Mouse (Mus musculus): Measurements from ENCODE around the gene Uba5. TPM values are rescaled to one million over a fixed set of nuclear protein-coding genes. Genes with fewer than 3 reads are reported as not detected.

Uba5 gene
- total and polyA plus RNA-seq, 2 experiments, result 12.8 to 36.9 TPM

DNA sequence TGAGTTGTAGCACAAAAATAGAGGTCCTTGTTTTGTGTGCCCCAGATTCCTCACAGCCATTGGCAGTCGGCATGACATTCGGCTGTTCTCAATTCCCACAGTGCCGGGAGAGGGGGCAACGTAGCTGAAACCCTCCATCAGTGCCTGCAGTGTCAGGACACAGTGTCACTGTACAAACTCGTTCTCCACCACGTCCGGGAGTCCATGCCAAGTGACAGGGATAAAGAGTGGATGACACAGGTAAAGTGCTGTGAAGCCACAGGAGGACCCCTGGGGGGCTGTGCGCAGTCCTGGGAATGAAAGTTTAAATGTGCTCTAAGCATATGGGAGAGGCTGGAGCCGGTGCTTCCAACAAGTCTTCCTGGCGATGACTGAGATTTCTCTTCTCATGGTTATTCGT, 33.1 kb downstream of the Uba5 start:
- H3K27me3 ChIP-seq (ENCODE audit: control insufficient read depth, insufficient read depth, low read length), result no peaks in the 10 kb centered on the region
- peaks cover 29% of the 10 kb centered on the region for H3K36me3 ChIP-seq (ENCODE audit: control insufficient read depth, insufficient read depth, low read length)
- no peaks in the 10 kb centered on the region for H3K79me2 ChIP-seq (ENCODE audit: control insufficient read depth, insufficient read depth, low read length)
- no peak for TF ChIP-seq POLR2A (IDR thresholded peaks at IDR 0.05; ENCODE audit: extremely low read depth, insufficient read depth, low read length)
- TF ChIP-seq CTCF (IDR thresholded peaks at IDR 0.05; ENCODE audit: low read depth, low read length), result no peak
- no peak overlapping the region for H3K27ac ChIP-seq (replicated peaks; ENCODE audit: insufficient read depth, low read depth, low read length)
- DNase-seq (ENCODE audit: extremely low read depth, low read depth, low spot score), result no peak
- no peak overlapping the region for H3K4me3 ChIP-seq (ENCODE audit: insufficient read depth, low read depth, low read length)
- no peaks in the 10 kb centered on the region for H3K4me1 ChIP-seq (ENCODE audit: control insufficient read depth, insufficient read depth, low read length)
- WGBS, result 96% methylated on average over 11 of the region's 11 CpGs
- no peak overlapping the region for H3K9ac ChIP-seq (ENCODE audit: low read depth, low read length)

DNA sequence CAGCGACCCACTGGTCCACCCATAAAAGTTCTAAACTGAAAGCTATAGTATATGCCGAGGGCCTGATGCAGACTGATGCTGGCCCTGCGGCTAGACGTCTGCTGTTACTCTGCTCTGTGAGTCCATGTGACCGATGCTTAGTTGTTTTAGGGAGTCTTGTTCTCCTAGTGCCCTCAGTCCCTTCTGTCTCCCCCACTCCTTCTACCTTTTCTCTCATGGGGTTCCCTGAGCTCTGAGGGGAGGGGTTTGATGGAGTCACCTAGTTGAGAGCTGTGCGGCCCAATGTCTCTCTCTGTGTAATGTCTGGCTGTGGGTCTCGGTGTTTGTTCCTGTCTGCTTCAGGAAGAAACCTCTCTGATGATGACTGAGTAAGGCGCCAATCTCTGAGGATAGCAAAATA, 35.7 kb downstream of the Uba5 start:
- H3K4me3 ChIP-seq (ENCODE audit: insufficient read depth, low read depth, low read length), result no peak overlapping the region
- TF ChIP-seq POLR2A (IDR thresholded peaks at IDR 0.05; ENCODE audit: extremely low read depth, insufficient read depth, low read length), result no peak
- no peak for TF ChIP-seq CTCF (IDR thresholded peaks at IDR 0.05; ENCODE audit: low read depth, low read length)
- H3K79me2 ChIP-seq (ENCODE audit: control insufficient read depth, insufficient read depth, low read length), result no peaks in the 10 kb centered on the region
- H3K4me1 ChIP-seq (ENCODE audit: control insufficient read depth, insufficient read depth, low read length), result no peaks in the 10 kb centered on the region
- peaks cover 32% of the 10 kb centered on the region for H3K36me3 ChIP-seq (ENCODE audit: control insufficient read depth, insufficient read depth, low read length)
- WGBS, result 98% methylated on average over 8 of the region's 8 CpGs
- H3K27me3 ChIP-seq (ENCODE audit: control insufficient read depth, insufficient read depth, low read length), result no peaks in the 10 kb centered on the region
- no peak overlapping the region for H3K9ac ChIP-seq (ENCODE audit: low read depth, low read length)
- H3K27ac ChIP-seq (replicated peaks; ENCODE audit: insufficient read depth, low read depth, low read length), result no peak overlapping the region
- no peak for DNase-seq (ENCODE audit: extremely low read depth, low read depth, low spot score)

DNA sequence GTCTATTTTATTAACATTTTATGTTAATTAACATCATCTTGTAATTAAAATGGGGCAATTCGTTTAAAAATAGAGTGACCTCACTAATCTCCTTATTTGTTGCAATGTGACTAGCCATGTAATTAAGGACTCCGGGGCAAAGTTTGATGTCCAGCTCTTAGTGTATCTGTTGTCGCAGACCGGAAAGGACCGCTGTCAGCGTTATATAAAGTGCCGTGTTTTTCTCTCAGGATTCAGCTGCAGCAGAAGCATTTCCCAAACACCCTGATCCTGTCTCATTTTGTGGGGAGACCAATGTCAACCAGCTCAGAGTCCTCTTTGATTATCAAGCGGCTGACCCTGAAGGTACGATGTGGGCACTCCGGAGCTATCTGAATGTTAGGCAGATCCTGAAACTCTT, 41.9 kb downstream of the Uba5 start:
- WGBS, result 96% methylated on average over 10 of the region's 10 CpGs
- H3K4me3 ChIP-seq (ENCODE audit: insufficient read depth, low read depth, low read length), result no peak overlapping the region
- H3K36me3 ChIP-seq (ENCODE audit: control insufficient read depth, insufficient read depth, low read length), result peaks cover 38% of the 10 kb centered on the region
- H3K27me3 ChIP-seq (ENCODE audit: control insufficient read depth, insufficient read depth, low read length), result no peaks in the 10 kb centered on the region
- no peaks in the 10 kb centered on the region for H3K4me1 ChIP-seq (ENCODE audit: control insufficient read depth, insufficient read depth, low read length)
- DNase-seq (ENCODE audit: extremely low read depth, low read depth, low spot score), result no peak
- TF ChIP-seq POLR2A (IDR thresholded peaks at IDR 0.05; ENCODE audit: extremely low read depth, insufficient read depth, low read length) (no peak), CTCF (IDR thresholded peaks at IDR 0.05; ENCODE audit: low read depth, low read length) (no peak)
- no peak overlapping the region for H3K27ac ChIP-seq (replicated peaks; ENCODE audit: insufficient read depth, low read depth, low read length)
- no peaks in the 10 kb centered on the region for H3K79me2 ChIP-seq (ENCODE audit: control insufficient read depth, insufficient read depth, low read length)
- no peak overlapping the region for H3K9ac ChIP-seq (ENCODE audit: low read depth, low read length)

DNA sequence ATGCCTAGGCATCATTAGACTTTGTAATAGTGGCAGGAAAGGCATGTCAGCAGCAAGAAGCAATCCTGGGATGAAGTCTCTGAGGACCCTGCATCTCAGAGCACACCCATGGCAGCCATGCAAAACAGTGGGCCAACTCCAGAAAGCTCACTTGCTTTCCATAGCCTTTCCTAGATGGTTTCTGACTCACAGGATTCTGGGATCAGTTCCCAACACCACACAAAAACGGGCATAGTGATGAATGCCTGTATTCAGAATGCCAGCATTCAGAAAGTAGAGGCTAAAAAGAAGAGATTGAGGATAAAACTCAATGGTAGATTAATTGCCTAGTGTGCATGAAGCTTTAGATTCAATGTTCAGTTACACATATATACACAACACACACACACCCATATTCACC, 48.4 kb downstream of the Uba5 start:
- DNase-seq (ENCODE audit: extremely low read depth, low read depth, low spot score), result no peak
- no peak overlapping the region for H3K4me3 ChIP-seq (ENCODE audit: insufficient read depth, low read depth, low read length)
- H3K9ac ChIP-seq (ENCODE audit: low read depth, low read length), result no peak overlapping the region
- WGBS, result 94% methylated on average over 1 of the region's 1 CpGs
- H3K36me3 ChIP-seq (ENCODE audit: control insufficient read depth, insufficient read depth, low read length), result peaks cover 43% of the 10 kb centered on the region
- no peak overlapping the region for H3K27ac ChIP-seq (replicated peaks; ENCODE audit: insufficient read depth, low read depth, low read length)
- no peaks in the 10 kb centered on the region for H3K27me3 ChIP-seq (ENCODE audit: control insufficient read depth, insufficient read depth, low read length)
- TF ChIP-seq POLR2A (IDR thresholded peaks at IDR 0.05; ENCODE audit: extremely low read depth, insufficient read depth, low read length) (no peak), CTCF (IDR thresholded peaks at IDR 0.05; ENCODE audit: low read depth, low read length) (no peak)
- H3K79me2 ChIP-seq (ENCODE audit: control insufficient read depth, insufficient read depth, low read length), result no peaks in the 10 kb centered on the region
- H3K4me1 ChIP-seq (ENCODE audit: control insufficient read depth, insufficient read depth, low read length), result no peaks in the 10 kb centered on the region

DNA sequence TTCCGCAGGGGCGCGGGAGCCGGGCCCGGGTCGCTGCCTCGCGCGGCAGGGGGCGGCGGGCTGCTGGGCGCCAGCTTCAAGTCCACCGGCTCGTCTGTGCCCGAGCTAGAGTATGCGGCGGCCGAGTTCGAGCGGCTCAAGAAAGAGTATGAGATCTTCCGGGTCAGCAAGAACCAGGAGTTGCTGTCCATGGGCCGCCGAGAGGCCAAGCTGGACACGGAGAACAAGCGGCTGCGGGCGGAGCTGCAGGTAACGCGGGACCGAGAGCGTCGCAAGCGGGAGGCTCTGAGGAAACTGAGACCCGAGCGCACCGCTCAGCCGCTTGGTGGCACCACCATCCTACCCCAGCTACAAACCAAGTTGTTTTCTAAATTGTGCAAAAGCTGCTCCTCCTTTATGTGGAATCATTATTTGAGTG, 60.0 kb downstream of the Uba5 start:
- Histone ChIP-seq H3K4me3 (ENCODE audit: insufficient read depth, low read depth, low read length) (peak overlapping the region; percentile 68), H3K27me3 (ENCODE audit: control insufficient read depth, insufficient read depth, low read length) (no peaks in the 10 kb centered on the region), H3K9ac (ENCODE audit: low read depth, low read length) (peak overlapping the region; percentile 62), H3K36me3 (ENCODE audit: control insufficient read depth, insufficient read depth, low read length) (no peaks in the 10 kb centered on the region; the same call in none of the 2 replicates), H3K79me2 (ENCODE audit: control insufficient read depth, insufficient read depth, low read length) (no peaks in the 10 kb centered on the region; the same call in 1 of the 2 replicates), H3K4me1 (ENCODE audit: control insufficient read depth, insufficient read depth, low read length) (peaks cover 14% of the 10 kb centered on the region), H3K27ac (replicated peaks; ENCODE audit: insufficient read depth, low read depth, low read length) (peak overlapping the region; percentile 47)
- DNase-seq (ENCODE audit: extremely low read depth, low read depth, low spot score), result peak; percentile 70
- no peak for TF ChIP-seq POLR2A (IDR thresholded peaks at IDR 0.05; ENCODE audit: extremely low read depth, insufficient read depth, low read length)
- TF ChIP-seq CTCF (IDR thresholded peaks at IDR 0.05; ENCODE audit: low read depth, low read length), result peak; percentile 83
- WGBS, result 1% methylated on average over 37 of the region's 37 CpGs

DNA sequence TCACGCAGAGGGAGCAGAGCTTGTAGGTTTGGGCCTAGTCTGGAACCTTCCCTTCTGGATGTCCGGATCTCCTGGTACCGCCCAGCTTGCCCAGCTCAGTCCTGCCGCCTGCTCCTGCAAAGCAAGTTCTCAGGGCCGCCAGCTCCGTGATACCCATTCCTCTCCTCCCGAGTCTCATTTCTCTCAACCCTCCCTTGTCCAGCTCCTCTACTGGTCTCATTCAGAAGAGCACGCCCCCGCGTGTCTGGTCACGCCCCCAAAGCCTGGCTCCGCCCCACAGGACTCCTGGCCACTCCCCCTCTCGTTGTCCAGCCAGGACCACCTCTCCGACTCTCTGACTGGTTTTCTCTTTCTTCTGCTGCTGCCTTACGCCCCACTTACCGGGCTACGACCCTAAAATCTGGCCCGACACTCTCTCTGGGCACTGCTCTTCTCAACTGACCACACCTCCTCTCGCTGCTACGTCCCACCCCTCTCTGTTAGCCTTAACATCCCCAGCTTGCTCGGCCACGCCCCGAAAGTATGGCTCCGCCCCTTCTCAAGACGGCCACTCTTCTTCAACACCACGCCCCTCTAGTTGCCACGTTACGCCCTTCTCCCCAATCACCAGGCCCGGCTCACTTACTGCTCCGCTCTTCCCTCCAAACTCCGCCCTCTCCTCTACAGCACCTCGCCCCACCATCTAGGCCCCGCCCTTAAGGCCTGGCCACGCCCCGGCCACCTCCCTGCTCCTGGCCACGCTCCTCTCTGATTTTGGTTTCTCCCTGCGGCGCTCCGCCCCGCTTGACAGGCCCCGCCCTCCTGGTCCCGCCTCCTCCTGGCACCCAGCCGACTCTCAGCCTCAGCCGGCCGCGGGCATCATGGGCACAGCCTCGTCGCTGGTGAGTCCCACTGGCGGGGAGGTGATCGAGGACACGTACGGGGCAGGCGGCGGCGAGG, 60.7 kb downstream of the Uba5 start, which contains the start of gene Nphp3:
Gene Nphp3 (plus strand): TSS at position 624 of the 939 bp plus-strand sequence.
- H3K27me3 ChIP-seq (ENCODE audit: control insufficient read depth, insufficient read depth, low read length), result no peaks in the 10 kb centered on the region
- peak within 1 kb of the TSS; percentile 94 for H3K27ac ChIP-seq (replicated peaks; ENCODE audit: insufficient read depth, low read depth, low read length)
- TF ChIP-seq CTCF (IDR thresholded peaks at IDR 0.05; ENCODE audit: low read depth, low read length), result no peak
- TF ChIP-seq POLR2A (IDR thresholded peaks at IDR 0.05; ENCODE audit: extremely low read depth, insufficient read depth, low read length), result peak; percentile 70
- H3K9ac ChIP-seq (ENCODE audit: low read depth, low read length), result peak within 1 kb of the TSS; percentile 62
- no peaks in the 10 kb centered on the region; the same call in 1 of the 2 replicates for H3K79me2 ChIP-seq (ENCODE audit: control insufficient read depth, insufficient read depth, low read length)
- WGBS, result under 1% methylated on average over 55 of the region's 55 CpGs
- peak within 1 kb of the TSS; percentile 68 for H3K4me3 ChIP-seq (ENCODE audit: insufficient read depth, low read depth, low read length)
- peaks cover 14% of the 10 kb centered on the region for H3K4me1 ChIP-seq (ENCODE audit: control insufficient read depth, insufficient read depth, low read length)
- DNase-seq (ENCODE audit: extremely low read depth, low read depth, low spot score), result peak; percentile 99
- H3K36me3 ChIP-seq (ENCODE audit: control insufficient read depth, insufficient read depth, low read length), result no peaks in the 10 kb centered on the region; the same call in none of the 2 replicates
